Mouse (Mus musculus) embryonic fibroblast, embryonic 13.5 days (primary cell): ENCODE measurements at regions not wholly inside any gene's neighbourhood (a gene's known extent, or its start where the extent isn't known, plus 50 kb on each side); places are given as distances from the start of the nearest gene placed in this dataset.

Experiments used
- CTCF ChIP-seq: IDR thresholded peaks from 2 replicates; pipeline ENCODE4 v1.5.1; 2011; ENCODE audit warnings: mild to moderate bottlenecking, control low read depth, low read length, moderate library complexity, borderline replicate concordance; ENCODE audit not compliant: insufficient read depth
- POLR2A ChIP-seq: IDR thresholded peaks from 2 replicates; pipeline ENCODE4 v1.6.1; 2011; ENCODE audit warnings: low read depth, mild to moderate bottlenecking, control low read depth, low read length, moderate library complexity

- TF ChIP-seq CTCF (no peak), POLR2A (no peak)
Measured at GRCm38 (mm10) chr15:63397485-63397884, 447.5 kb downstream of the Gsdmc2 start.
